In the genomic region with DNA sequence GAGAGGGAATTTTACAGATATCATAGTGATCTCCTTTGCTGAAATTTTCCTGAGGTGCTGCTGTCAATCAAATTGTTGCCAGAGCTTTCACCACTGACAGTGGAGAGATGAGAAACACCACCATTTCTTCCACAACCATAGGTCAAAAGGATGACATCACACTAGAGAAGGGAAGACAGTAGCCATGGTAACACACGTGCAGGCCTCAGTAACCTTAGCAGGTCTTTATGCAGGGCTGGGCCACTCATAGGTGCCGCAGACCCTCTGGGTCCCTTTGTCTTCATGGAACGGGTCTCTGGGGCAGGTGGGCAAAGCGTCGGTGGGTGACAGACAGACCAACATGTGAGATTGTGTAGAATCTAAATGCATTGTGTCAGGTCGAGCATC, we compare ENCODE assay signal across 15 mouse cellular contexts. TPM values are rescaled to one million over a fixed set of nuclear protein-coding genes. Genes with fewer than 3 reads are reported as not detected.
A peak's percentile ranks its signal among the peaks of the same experiment; 100 is the strongest.
DNase-seq lines count a peak whose midpoint lies in the region; ATAC-seq and TF ChIP-seq lines count a peak whose summit lies in the region.
"Had no signal": no experiment of that assay in that cellular context is flagged by ENCODE, and none has a peak within 500 bp of the region (broad histone marks: within the 10 kb centered on the region; RNA-seq: fewer than 3 reads in every experiment).

No protein-coding gene starts in this region.

- no peaks in the 10 kb centered on the region for H3K9me3 ChIP-seq in midbrain, embryonic 13.5 days
- no peaks in the 10 kb centered on the region for H3K9me3 ChIP-seq in midbrain, postnatal 0 days (ENCODE audit: low read length)
- no peaks in the 10 kb centered on the region for H3K9me3 ChIP-seq in forebrain, embryonic 10.5 days
- H3K9me3 ChIP-seq in hindbrain, embryonic 12.5 days (replicated peaks), result no peaks in the 10 kb centered on the region
- H3K9me3 ChIP-seq: intestine, embryonic 15.5 days; liver, embryonic 12.5 days had no signal

- DNase-seq in midbrain, postnatal 0 days (ENCODE audit: low spot score), result no peak
- DNase-seq in forebrain, embryonic 10.5 days (ENCODE audit: extremely low spot score, low spot score), result no peak
- DNase-seq in retina, postnatal 1 day, result peak; percentile 71
- no peak for DNase-seq in adrenal gland, postnatal 14 days
- no peak for DNase-seq in layer of hippocampus, postnatal 10 days (ENCODE audit: low spot score in 2 of 2)
- DNase-seq: cerebellum, adult 9-10 months; embryo, embryonic 11 days; right cerebral cortex, postnatal 14 days; thymus, adult 18-20 months had no signal

- no peak overlapping the region for H3K4me2 ChIP-seq in midbrain, embryonic 13.5 days (replicated peaks)
- H3K4me2 ChIP-seq in midbrain, postnatal 0 days (ENCODE audit: low read depth, low read length, poor library complexity, severe bottlenecking), result no peak overlapping the region
- no peak overlapping the region for H3K4me2 ChIP-seq in hindbrain, embryonic 12.5 days (replicated peaks)
- H3K4me2 ChIP-seq: intestine, embryonic 15.5 days; liver, embryonic 12.5 days had no signal

- H3K27ac ChIP-seq in midbrain, embryonic 13.5 days, result peak overlapping the region; percentile 54
- H3K27ac ChIP-seq in midbrain, postnatal 0 days (ENCODE audit: low read depth, low read length), result no peak overlapping the region
- peak overlapping the region; percentile 60; the same call in 1 of the 2 replicates for H3K27ac ChIP-seq in forebrain, embryonic 10.5 days
- no peak overlapping the region for H3K27ac ChIP-seq in hindbrain, embryonic 12.5 days
- H3K27ac ChIP-seq: intestine, embryonic 15.5 days; liver, embryonic 12.5 days had no signal

- peak; percentile 70 for ATAC-seq in midbrain, embryonic 13.5 days
- no peak for ATAC-seq in midbrain, postnatal 0 days (ENCODE audit: low FRiP score)
- peak; percentile 60 for ATAC-seq in hindbrain, embryonic 12.5 days (ENCODE audit: low FRiP score)
- ATAC-seq: intestine, embryonic 15.5 days; liver, embryonic 12.5 days; lung, postnatal 0 days; Patski had no signal

- peaks cover 18% of the 10 kb centered on the region for H3K4me1 ChIP-seq in midbrain, embryonic 13.5 days (replicated peaks)
- no peaks in the 10 kb centered on the region for H3K4me1 ChIP-seq in midbrain, postnatal 0 days (ENCODE audit: insufficient read depth, low read length)
- H3K4me1 ChIP-seq in forebrain, embryonic 10.5 days, result peaks cover 27% of the 10 kb centered on the region
- H3K4me1 ChIP-seq in hindbrain, embryonic 12.5 days, result peaks cover 10% of the 10 kb centered on the region
- H3K4me1 ChIP-seq: intestine, embryonic 15.5 days; liver, embryonic 12.5 days had no signal

- TF ChIP-seq CTCF in midbrain, postnatal 0 days (IDR thresholded peaks at IDR 0.05), result no peak

- H3K4me3 ChIP-seq in midbrain, embryonic 13.5 days (replicated peaks), result no peak overlapping the region
- no peak overlapping the region for H3K4me3 ChIP-seq in midbrain, postnatal 0 days (ENCODE audit: low read depth, low read length)
- no peak overlapping the region for H3K4me3 ChIP-seq in forebrain, embryonic 10.5 days
- no peak overlapping the region for H3K4me3 ChIP-seq in hindbrain, embryonic 12.5 days
- H3K4me3 ChIP-seq: intestine, embryonic 15.5 days; liver, embryonic 12.5 days had no signal

- WGBS in midbrain, embryonic 13.5 days, result 60% methylated on average over 6 of the region's 6 CpGs
- 60% methylated on average over 6 of the region's 6 CpGs for WGBS in midbrain, postnatal 0 days
- WGBS in forebrain, embryonic 10.5 days, result 84% methylated on average over 6 of the region's 6 CpGs
- 66% methylated on average over 6 of the region's 6 CpGs for WGBS in hindbrain, embryonic 12.5 days

- H3K36me3 ChIP-seq in midbrain, embryonic 13.5 days, result no peaks in the 10 kb centered on the region
- H3K36me3 ChIP-seq in midbrain, postnatal 0 days (ENCODE audit: insufficient read depth, low read length), result no peaks in the 10 kb centered on the region
- H3K36me3 ChIP-seq in forebrain, embryonic 10.5 days (replicated peaks), result no peaks in the 10 kb centered on the region
- no peaks in the 10 kb centered on the region for H3K36me3 ChIP-seq in hindbrain, embryonic 12.5 days
- H3K36me3 ChIP-seq: intestine, embryonic 15.5 days; liver, embryonic 12.5 days had no signal

- no peaks in the 10 kb centered on the region for H3K27me3 ChIP-seq in midbrain, embryonic 13.5 days
- no peaks in the 10 kb centered on the region for H3K27me3 ChIP-seq in midbrain, postnatal 0 days (ENCODE audit: insufficient read depth, low read length)
- H3K27me3 ChIP-seq in forebrain, embryonic 10.5 days (ENCODE audit: poor library complexity, severe bottlenecking), result no peaks in the 10 kb centered on the region
- no peaks in the 10 kb centered on the region for H3K27me3 ChIP-seq in hindbrain, embryonic 12.5 days
- H3K27me3 ChIP-seq: intestine, embryonic 15.5 days; liver, embryonic 12.5 days; Patski had no signal

- no peak overlapping the region for H3K9ac ChIP-seq in midbrain, embryonic 13.5 days (replicated peaks)
- no peak overlapping the region for H3K9ac ChIP-seq in midbrain, postnatal 0 days (replicated peaks; ENCODE audit: low read length, poor library complexity, severe bottlenecking)
- H3K9ac ChIP-seq in hindbrain, embryonic 12.5 days, result no peak overlapping the region
- H3K9ac ChIP-seq: intestine, embryonic 15.5 days; liver, embryonic 12.5 days had no signal

RNA-seq across cellular contexts. Expression of gene Mfap3l, which starts 25.5 kb away (rescaled TPM):
- polyA plus RNA-seq in midbrain, embryonic 13.5 days (2015; fragmentation: Nextera tagmentation; extraction: Ambion mirVana), result 0.86 and 1.1 TPM in 2 replicates
- total RNA-seq in midbrain, postnatal 0 days (2014; rRNA removed), result 11.4 and 16.4 TPM in 2 replicates
- 2.8 and 3.0 TPM in 2 replicates for polyA plus RNA-seq in midbrain, postnatal 0 days (2015; fragmentation: Nextera tagmentation; extraction: Ambion mirVana)
- 0.90 and 0.96 TPM in 2 replicates for polyA plus RNA-seq in forebrain, embryonic 10.5 days (2016; fragmentation: Nextera tagmentation; extraction: Ambion mirVana)
- polyA plus RNA-seq in hindbrain, embryonic 12.5 days (2016; fragmentation: Nextera tagmentation; extraction: Ambion mirVana), result 2.1 and 2.6 TPM in 2 replicates
- 2.0 and 2.1 TPM in 2 replicates for total RNA-seq in adrenal gland, postnatal 14 days (2021)
- 10 to 100 TPM; 42.6 to 43.6 TPM for total RNA-seq in layer of hippocampus, postnatal 10 days (2021)

Comparison
In these comparisons a context has a peak if more than half of its experiments do, and no peak if none do; other contexts are left out.
1. H3K27ac ChIP-seq: peak in midbrain, embryonic 13.5 days (single experiment) and forebrain, embryonic 10.5 days (single experiment); none in midbrain, postnatal 0 days (single experiment) and hindbrain, embryonic 12.5 days (single experiment).